Mouse (Mus musculus) myocyte (in vitro differentiated cells): ENCODE measurements around the gene Brpf1. TPM values are rescaled to one million over a fixed set of nuclear protein-coding genes. Genes with fewer than 3 reads are reported as not detected.

Experiments
- H3K27me3 ChIP-seq: one replicate; pipeline ENCODE4 v1.6.1; 2011; ENCODE audit not compliant: control insufficient read depth, insufficient read depth, insufficient read length
- H3K36me3 ChIP-seq: one replicate; pipeline ENCODE4 v1.6.1; 2011; ENCODE audit not compliant: control insufficient read depth, insufficient read depth
- H3K4me2 ChIP-seq: one replicate; pipeline ENCODE4 v1.6.1; 2011; ENCODE audit warnings: low read depth, control low read depth
- H3K4me3 ChIP-seq: one replicate; pipeline ENCODE4 v1.5.1; 2011; ENCODE audit warnings: mild to moderate bottlenecking, control low read depth, moderate library complexity
- H3K79me2 ChIP-seq: one replicate; pipeline ENCODE4 v1.6.1; 2011; ENCODE audit not compliant: control insufficient read depth, insufficient read depth
- H3ac ChIP-seq: one replicate; pipeline ENCODE4 v1.6.1; 2011; ENCODE audit not compliant: control insufficient read depth, insufficient read length
- CEBPB ChIP-seq: IDR thresholded peaks from 2 replicates; pipeline ENCODE4 v1.6.1; 2011; ENCODE audit warnings: mild to moderate bottlenecking, moderate library complexity; ENCODE audit not compliant: poor library complexity, insufficient read depth, severe bottlenecking
- E2F4 ChIP-seq: IDR thresholded peaks from one replicate; pipeline ENCODE4 v1.6.1; 2011; ENCODE audit warnings: mild to moderate bottlenecking, control low read depth, moderate library complexity; ENCODE audit not compliant: insufficient read depth
- MAX ChIP-seq: IDR thresholded peaks from one replicate; pipeline ENCODE4 v1.6.1; 2011; ENCODE audit warnings: low read depth, mild to moderate bottlenecking, control low read depth
- MYOD1 ChIP-seq, 3 experiments: IDR thresholded peaks; one replicate each; pipeline ENCODE4 v1.6.1; 2011; ENCODE audit warnings: control low read depth in 2 of 3, low read depth in 2 of 3, mild to moderate bottlenecking in 2 of 3, moderate library complexity in 1 of 3; ENCODE audit not compliant: insufficient read length in 2 of 3, control insufficient read depth in 1 of 3
- MYOG ChIP-seq, 3 experiments: IDR thresholded peaks; one replicate each; pipeline ENCODE4 v1.6.1; 2011; ENCODE audit warnings: control low read depth in 2 of 3, low read depth in 2 of 3, mild to moderate bottlenecking in 2 of 3; ENCODE audit not compliant: insufficient read length in 2 of 3, control insufficient read depth in 1 of 3, insufficient read depth in 1 of 3
- POLR2A ChIP-seq: IDR thresholded peaks from one replicate; pipeline ENCODE4 v1.6.1; 2011; ENCODE audit warnings: low read depth, mild to moderate bottlenecking, control low read depth, moderate library complexity; ENCODE audit not compliant: insufficient read length
- POLR2AphosphoS2 ChIP-seq: IDR thresholded peaks from one replicate; pipeline ENCODE4 v1.6.1; 2011; ENCODE audit warnings: low read depth, control low read depth; ENCODE audit not compliant: insufficient read length
- REST ChIP-seq: IDR thresholded peaks from one replicate; pipeline ENCODE4 v1.6.1; 2011; ENCODE audit warnings: mild to moderate bottlenecking, control low read depth, moderate library complexity; ENCODE audit not compliant: insufficient read depth, insufficient read length
- SRF ChIP-seq: IDR thresholded peaks from one replicate; pipeline ENCODE4 v1.6.1; 2011; ENCODE audit warnings: low read depth; ENCODE audit not compliant: control insufficient read depth, insufficient read length
- TCF12 ChIP-seq: IDR thresholded peaks from one replicate; pipeline ENCODE4 v1.6.1; 2011; ENCODE audit warnings: mild to moderate bottlenecking, control low read depth; ENCODE audit not compliant: poor library complexity, insufficient read depth, severe bottlenecking
- TCF3 ChIP-seq: IDR thresholded peaks from one replicate; pipeline ENCODE4 v1.6.1; 2011; ENCODE audit warnings: low read depth, control low read depth; ENCODE audit not compliant: insufficient read length
- USF1 ChIP-seq: IDR thresholded peaks from one replicate; pipeline ENCODE4 v1.6.1; 2011; ENCODE audit warnings: low read depth, mild to moderate bottlenecking, control low read depth, moderate library complexity
- polyA plus RNA-seq: library from polyadenylated mRNA; unstranded; fragments of >200 nt; fragmentation: generic; extraction: Trizol; gene quantifications from one replicate; pipeline ENCODE4 v1.2.1, GENCODE M21; 2012; ENCODE audit warnings: missing spikeins

Gene Brpf1
- polyA plus RNA-seq, 1 experiment = 15.0 TPM

DNA sequence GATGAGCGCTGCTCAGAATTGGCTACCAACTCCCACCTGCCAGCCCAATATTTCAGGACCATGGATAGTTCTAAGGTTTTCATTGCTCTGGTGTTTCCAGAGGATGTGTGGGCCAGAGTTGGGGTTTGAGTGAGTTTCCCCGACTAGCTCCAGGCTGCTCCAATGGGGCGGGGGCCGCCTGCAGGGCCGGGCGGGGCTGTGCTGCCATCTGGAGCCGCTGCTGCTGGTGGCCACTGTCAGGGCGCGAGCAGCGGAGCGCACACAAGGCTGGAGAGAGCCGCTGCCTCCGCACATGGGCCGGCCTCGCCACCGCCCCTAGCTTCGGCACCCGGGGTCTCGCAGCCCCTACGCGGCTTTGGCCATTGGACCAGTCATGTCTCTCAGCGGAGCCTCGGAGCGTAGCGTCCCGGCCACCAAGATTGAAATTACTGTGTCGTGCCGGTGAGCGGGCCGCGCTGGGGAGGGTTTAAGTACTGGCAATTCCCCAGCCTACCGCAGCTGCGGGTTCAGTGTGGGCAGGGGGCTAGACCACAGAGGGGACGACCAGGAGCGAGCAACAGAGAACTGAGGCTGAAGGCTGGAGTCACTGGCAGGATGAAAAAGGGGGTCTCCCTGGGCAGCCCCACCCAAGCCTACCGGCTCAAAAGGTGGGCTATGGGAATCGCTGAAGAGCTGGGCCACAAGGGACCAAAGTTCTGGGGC is 24.7 kb upstream of the Brpf1 start, which contains the start of gene Cpne9:
Gene Cpne9 (plus strand): TSS at position 207 of the 702 bp plus-strand sequence.
- no peak within 1 kb of the TSS for H3K4me2 ChIP-seq
- no peak within 1 kb of the TSS for H3K4me3 ChIP-seq
- H3K36me3 ChIP-seq = no peaks in the 10 kb centered on the region
- peaks cover 28% of the 10 kb centered on the region for H3K27me3 ChIP-seq
- no peak within 1 kb of the TSS for H3ac ChIP-seq
- H3K79me2 ChIP-seq = no peaks in the 10 kb centered on the region
- TF ChIP-seq E2F4 (no peak), REST (peak; percentile 44)

- TF ChIP-seq MYOG (IDR thresholded peaks at IDR 0.05; ENCODE audit: control insufficient read depth in 1 of 3, insufficient read depth in 1 of 3, insufficient read length in 2 of 3, low read depth in 2 of 3) = no peak
- no peak for TF ChIP-seq TCF3
- TF ChIP-seq REST = no peak
- TF ChIP-seq TCF12 = no peak
- no peak for TF ChIP-seq CEBPB
- Histone ChIP-seq H3K4me3 (no peak overlapping the region), H3K79me2 (no peaks in the 10 kb centered on the region), H3K27me3 (peaks cover 28% of the 10 kb centered on the region), H3K4me2 (no peak overlapping the region), H3ac (no peak overlapping the region), H3K36me3 (no peaks in the 10 kb centered on the region)
Measured at GRCm38 (mm10) chr6:113282969-113283368, 24.0 kb upstream of the Brpf1 start.

- TF ChIP-seq POLR2AphosphoS2 (no peak), POLR2A (no peak), MAX (no peak), MYOG (IDR thresholded peaks at IDR 0.05; ENCODE audit: control insufficient read depth in 1 of 3, insufficient read depth in 1 of 3, insufficient read length in 2 of 3, low read depth in 2 of 3) (no peak), CEBPB (no peak), TCF12 (no peak), REST (no peak), MYOD1 (IDR thresholded peaks at IDR 0.05; ENCODE audit: control insufficient read depth in 1 of 3, insufficient read length in 2 of 3, low read depth in 2 of 3) (no peak), SRF (no peak), USF1 (no peak), TCF3 (no peak), E2F4 (no peak)
- peaks cover 28% of the 10 kb centered on the region for H3K27me3 ChIP-seq
Measured at GRCm38 (mm10) chr6:113283500-113283899, 23.4 kb upstream of the Brpf1 start.

DNA sequence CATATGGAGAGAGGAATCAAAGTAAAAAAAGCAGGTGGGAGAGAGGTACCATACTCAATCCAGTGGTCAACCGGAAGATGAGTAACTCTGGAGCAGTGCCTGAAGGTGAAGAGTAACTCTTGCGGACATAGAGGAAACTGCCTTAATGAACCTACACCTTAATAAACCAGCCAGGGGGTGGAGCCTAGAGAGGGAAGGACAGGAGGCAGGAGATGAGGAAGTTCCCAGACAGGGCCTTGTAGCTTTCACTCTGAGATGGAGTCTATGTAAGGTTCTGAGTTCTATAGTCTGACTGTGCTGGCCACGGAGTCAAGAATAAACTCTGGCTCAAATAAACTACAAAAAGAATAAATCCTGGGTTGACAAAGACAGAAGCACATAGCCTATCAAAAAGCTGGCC is 22.0 kb upstream of the Brpf1 start:
- TF ChIP-seq TCF12 = no peak
- no peak for TF ChIP-seq MAX
- Histone ChIP-seq H3K4me3 (no peak overlapping the region), H3K79me2 (no peaks in the 10 kb centered on the region), H3K27me3 (peaks cover 28% of the 10 kb centered on the region), H3K4me2 (no peak overlapping the region), H3ac (no peak overlapping the region), H3K36me3 (no peaks in the 10 kb centered on the region)

More at GRCm38 (mm10) chr6:113283500-113283899, 23.4 kb upstream of the Brpf1 start:
- Histone ChIP-seq H3K4me3 (no peak overlapping the region), H3K36me3 (no peaks in the 10 kb centered on the region), H3ac (no peak overlapping the region), H3K4me2 (no peak overlapping the region), H3K79me2 (no peaks in the 10 kb centered on the region)

DNA sequence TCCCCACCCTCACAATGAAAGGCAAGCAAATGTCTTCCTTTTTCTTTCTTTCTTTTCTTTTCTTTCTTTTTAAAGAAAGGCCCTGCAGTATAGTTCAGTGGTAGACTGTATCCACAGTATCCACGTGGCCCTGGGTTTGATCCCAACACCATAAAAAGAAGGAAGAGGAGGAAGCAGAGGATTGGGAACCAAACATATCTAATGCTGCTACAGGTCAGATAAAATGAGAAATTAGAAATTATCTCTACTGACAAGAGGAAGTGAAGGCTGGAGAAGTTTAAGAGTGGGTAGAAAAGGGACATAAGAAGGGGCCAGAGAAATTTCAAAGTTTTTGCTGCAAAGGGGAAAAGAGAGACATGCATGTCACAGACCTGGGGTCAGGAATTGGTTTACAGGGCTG is 20.6 kb upstream of the Brpf1 start:
- Histone ChIP-seq H3K4me2 (no peak overlapping the region), H3K27me3 (peaks cover 28% of the 10 kb centered on the region), H3ac (no peak overlapping the region), H3K36me3 (no peaks in the 10 kb centered on the region), H3K79me2 (no peaks in the 10 kb centered on the region), H3K4me3 (no peak overlapping the region)
- TF ChIP-seq REST (no peak), USF1 (no peak), POLR2A (no peak), CEBPB (no peak)

GRCm38 (mm10) chr6:113287236-113287635 is 19.7 kb upstream of the Brpf1 start:
- Histone ChIP-seq H3ac (no peak overlapping the region), H3K79me2 (no peaks in the 10 kb centered on the region), H3K27me3 (peaks cover 25% of the 10 kb centered on the region), H3K4me3 (no peak overlapping the region), H3K4me2 (no peak overlapping the region), H3K36me3 (no peaks in the 10 kb centered on the region)
- TF ChIP-seq CEBPB (no peak), TCF3 (no peak), SRF (no peak), TCF12 (no peak), USF1 (no peak), POLR2A (no peak)
